Mouse (Mus musculus) adrenal gland, postnatal 25 days (tissue): ENCODE data around the gene Shc1. TPM values are rescaled to one million over a fixed set of nuclear protein-coding genes. Genes with fewer than 3 reads are reported as not detected.

ENCODE experiments used
- DNase-seq: peaks from one replicate; pipeline ENCODE4 v3.0.0; 2021; ENCODE audit warnings: mixed read lengths
- total RNA-seq: library from RNA; stranded (reverse); gene quantifications from 2 replicates; pipeline ENCODE4 v1.2.3, GENCODE M21; 2021

Shc1 gene
- total RNA-seq, 1 experiment from 2014 or later: 101 TPM

DNA sequence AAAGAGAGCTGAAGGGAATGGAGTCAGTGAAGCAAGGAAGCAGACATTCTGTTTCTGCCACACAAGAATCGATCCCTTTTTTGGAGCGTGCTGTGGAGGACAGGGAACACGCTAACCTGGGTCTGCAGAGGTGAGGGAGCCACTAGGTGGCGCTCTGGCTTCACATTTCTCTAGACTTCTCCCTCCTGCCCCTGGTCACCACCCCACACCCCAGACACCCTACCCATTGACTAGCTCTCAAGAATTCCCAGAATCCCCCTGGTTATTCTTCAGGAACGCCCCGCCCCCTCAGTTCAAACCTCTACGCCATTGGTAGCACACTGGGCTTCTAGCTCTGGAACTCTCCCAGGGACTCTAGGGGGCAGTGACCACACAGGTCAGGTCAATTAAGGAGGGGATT is 31.3 kb downstream of the Shc1 start:
- peak; percentile 78 for DNase-seq

GRCm38 (mm10) chr3:89451916-89452315 is 33.7 kb downstream of the Shc1 start:
- DNase-seq: no peak

- no peak for DNase-seq
These were observed 36.3 kb downstream of the Shc1 start, which contains the start of gene Pmvk for GRCm38 (mm10) chr3:89454401-89455177. TSS of gene Pmvk (plus strand) at chr3:89454541.

DNA sequence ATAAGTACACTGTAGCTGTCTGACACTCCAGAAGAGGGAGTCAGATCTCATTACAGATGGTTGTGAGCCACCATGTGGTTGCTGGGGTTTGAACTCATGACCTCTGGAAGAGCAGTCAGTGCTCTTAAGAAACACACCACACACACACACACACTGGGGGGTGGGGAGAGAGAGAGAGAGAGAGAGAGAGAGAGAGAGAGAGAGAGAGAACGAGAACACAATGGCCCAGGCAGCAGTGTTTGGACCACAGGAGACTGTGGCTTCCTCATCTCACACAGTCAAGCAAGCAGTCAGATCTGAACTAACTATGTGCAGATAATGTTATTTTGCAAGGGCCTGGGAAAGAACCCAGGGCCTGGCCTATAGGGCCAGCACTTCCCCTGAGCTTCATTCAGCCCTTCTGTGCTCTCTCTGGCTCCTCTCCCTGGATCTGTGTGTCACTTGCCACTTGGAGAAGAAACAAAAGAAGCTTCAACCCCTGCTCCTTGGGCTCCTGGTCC is 37.6 kb downstream of the Shc1 start:
- DNase-seq: no peak

DNA sequence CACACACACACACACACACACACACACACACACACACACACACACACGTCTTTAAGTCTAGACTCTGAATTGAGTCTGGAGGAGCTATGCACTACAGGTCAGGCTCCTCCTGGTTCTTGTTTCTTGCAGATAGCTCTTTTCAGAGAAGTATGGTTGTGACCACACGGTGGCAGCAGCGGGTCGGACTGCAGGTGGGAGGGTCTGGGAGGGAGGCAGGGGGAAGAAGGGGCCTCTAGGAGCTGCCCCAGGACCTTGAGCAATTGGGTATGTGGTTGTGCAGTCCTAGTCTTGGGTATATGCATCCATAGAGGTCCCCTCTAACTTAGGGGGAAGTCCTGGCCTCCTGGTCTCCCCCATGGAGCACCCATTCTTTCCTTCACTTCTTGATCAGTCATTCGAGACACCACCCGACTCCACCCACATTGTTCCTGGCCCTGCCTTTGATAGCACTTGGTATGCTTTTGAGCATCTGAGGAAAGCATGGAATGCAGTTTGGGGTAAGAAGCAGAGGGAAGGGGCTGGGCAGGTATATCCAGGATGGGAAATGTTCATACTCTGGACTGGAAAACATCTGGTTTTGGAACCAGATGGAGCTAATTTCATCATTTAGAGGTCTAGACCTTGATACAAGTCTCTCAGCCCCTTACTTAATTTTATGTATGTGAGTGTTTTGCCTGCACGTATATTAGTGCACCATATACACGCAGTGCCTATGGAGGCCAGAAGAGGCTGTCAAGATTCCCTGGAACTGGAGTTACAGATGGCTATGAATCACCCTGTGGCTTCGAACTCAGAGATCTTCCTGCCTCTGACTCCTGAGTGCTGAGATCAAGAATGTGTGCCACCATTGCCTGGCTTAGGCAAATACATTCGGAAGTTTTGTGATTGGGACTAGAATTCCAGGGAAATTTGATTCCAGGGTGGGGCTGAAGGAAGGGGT is 38.8 kb downstream of the Shc1 start:
- DNase-seq: peak; percentile 75

- DNase-seq: no peak
These were observed 40.2 kb downstream of the Shc1 start for GRCm38 (mm10) chr3:89458372-89458964.

GRCm38 (mm10) chr3:89458965-89459807 is 40.9 kb downstream of the Shc1 start:
- DNase-seq: peak; percentile 96

GRCm38 (mm10) chr3:89468268-89468667 is 50.0 kb downstream of the Shc1 start:
- no peak for DNase-seq

DNA sequence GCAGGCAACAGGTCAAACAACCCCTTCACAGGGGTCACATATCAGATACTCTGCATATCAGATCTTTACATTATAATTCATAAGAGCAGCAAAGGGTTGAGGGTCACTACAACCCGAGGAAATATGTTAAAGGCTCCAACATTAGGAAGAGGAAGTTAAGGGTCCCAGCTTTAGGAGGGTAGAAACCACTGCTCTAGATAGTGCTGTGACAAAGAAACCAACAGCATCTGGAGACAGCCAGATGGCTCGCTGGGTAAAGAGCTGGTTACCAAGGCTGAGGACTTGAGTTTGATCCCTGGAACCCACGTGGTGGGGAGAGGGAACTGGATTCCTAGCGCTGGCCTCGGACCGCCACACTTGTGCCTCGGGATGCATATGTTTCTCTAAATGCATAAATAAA is 54.0 kb downstream of the Shc1 start:
- no peak for DNase-seq

- DNase-seq: no peak
These were observed 55.6 kb downstream of the Shc1 start for GRCm38 (mm10) chr3:89473838-89474237.

- no peak for DNase-seq
These were observed 60.8 kb downstream of the Shc1 start for GRCm38 (mm10) chr3:89479055-89479454.

Other genes with a start within 250 kb of the Shc1 start
- 98.4 and 112 TPM in 2 replicates for gene Scamp3, start 241.0 kb upstream of the Shc1 start, total RNA-seq
- gene Fam189b, start 235.3 kb upstream of the Shc1 start, total RNA-seq: 17.1 and 23.7 TPM in 2 replicates
- gene Gba, start 215.5 kb upstream of the Shc1 start, total RNA-seq: 72.4 and 79.0 TPM in 2 replicates
- gene Thbs3, start 203.3 kb upstream of the Shc1 start, total RNA-seq: 6.1 and 8.7 TPM in 2 replicates
- gene Mtx1, start 191.4 kb upstream of the Shc1 start, total RNA-seq: 143 and 154 TPM in 2 replicates
- not detected in 2 replicates for gene Muc1, start 189.4 kb upstream of the Shc1 start, total RNA-seq
- 126 and 127 TPM in 2 replicates for gene Krtcap2, start 172.5 kb upstream of the Shc1 start, total RNA-seq
- gene Trim46, start 172.1 kb upstream of the Shc1 start, total RNA-seq: 2.6 and 3.2 TPM in 2 replicates
- 106 and 137 TPM in 2 replicates for gene Dpm3, start 159.1 kb upstream of the Shc1 start, total RNA-seq
- gene Slc50a1, start 147.9 kb upstream of the Shc1 start, total RNA-seq: 44.7 and 51.4 TPM in 2 replicates
- 11.6 and 17.2 TPM in 2 replicates for gene Efna1, start 137.3 kb upstream of the Shc1 start, total RNA-seq
- gene Efna3, start 95.5 kb upstream of the Shc1 start, total RNA-seq: 0.27 TPM in 1 of 2 replicates, not detected in the other
- 1.7 TPM in 1 of 2 replicates, not detected in the other for gene Efna4, start 80.4 kb upstream of the Shc1 start, total RNA-seq
- 50.4 and 65.1 TPM in 2 replicates for gene Adam15, start 68.4 kb upstream of the Shc1 start, total RNA-seq
- 0.38 and 0.76 TPM in 2 replicates for gene Dcst2, start 56.5 kb upstream of the Shc1 start, total RNA-seq
- gene Dcst1, start 53.2 kb upstream of the Shc1 start, total RNA-seq: 0.55 TPM in 1 of 2 replicates, not detected in the other
- gene Zbtb7b, start 23.7 kb upstream of the Shc1 start, total RNA-seq: 98.2 and 110 TPM in 2 replicates
- gene Lenep, start 15.7 kb upstream of the Shc1 start, total RNA-seq: 3.1 TPM in 1 of 2 replicates, not detected in the other
- gene Flad1, start 6.6 kb upstream of the Shc1 start, total RNA-seq: 34.7 and 35.4 TPM in 2 replicates
- 24.8 and 26.2 TPM in 2 replicates for gene Cks1b, start 60 bp upstream of the Shc1 start, total RNA-seq
- gene Pygo2, start 11.8 kb downstream of the Shc1 start, total RNA-seq: 38.6 and 46.8 TPM in 2 replicates
- gene Pbxip1, start 18.3 kb downstream of the Shc1 start, total RNA-seq: 37.9 and 51.1 TPM in 2 replicates
- gene Pmvk, start 36.1 kb downstream of the Shc1 start, total RNA-seq: 31.7 and 53.8 TPM in 2 replicates
- gene Kcnn3, start 101.7 kb downstream of the Shc1 start, total RNA-seq: 4.1 and 5.5 TPM in 2 replicates